Mouse (Mus musculus) CH12.LX (cell line): ENCODE data around the gene Plbd2.

ENCODE experiments used
- CTCF ChIP-seq, 2 experiments: IDR thresholded peaks in 1 of 2; conservative IDR thresholded peaks in 1 of 2; 2 replicates each; pipeline ENCODE4 v1.5.1; 2011 to 2012; ENCODE audit warnings: low read depth in 2 of 2, low read length in 2 of 2, improper control_type of control experiment in 1 of 2, inconsistent platforms in 1 of 2, mild to moderate bottlenecking in 1 of 2, moderate library complexity in 1 of 2
- KAT2A ChIP-seq: IDR thresholded peaks from 2 replicates; pipeline ENCODE4 v1.6.1; 2012; ENCODE audit warnings: low read length, improper control_type of control experiment, inconsistent platforms; ENCODE audit not compliant: insufficient replicate concordance
- MYC ChIP-seq: IDR thresholded peaks from 2 replicates; pipeline ENCODE4 v1.6.1; 2011; ENCODE audit warnings: low read depth, mild to moderate bottlenecking, improper control_type of control experiment, low read length
- POLR2A ChIP-seq: IDR thresholded peaks from 2 replicates; pipeline ENCODE4 v1.6.1; 2011; ENCODE audit warnings: low read depth, mild to moderate bottlenecking, improper control_type of control experiment, low read length
- POLR2AphosphoS2 ChIP-seq: IDR thresholded peaks from 2 replicates; pipeline ENCODE4 v1.6.1; 2011; ENCODE audit warnings: low read depth, low read length, improper control_type of control experiment
- SIN3A ChIP-seq: IDR thresholded peaks from 2 replicates; pipeline ENCODE4 v1.6.1; 2012; ENCODE audit warnings: low read length, improper control_type of control experiment, inconsistent platforms
- USF2 ChIP-seq: conservative IDR thresholded peaks from 2 replicates; pipeline ENCODE4 v1.6.1; 2011; ENCODE audit warnings: low read depth, low read length, improper control_type of control experiment

DNA sequence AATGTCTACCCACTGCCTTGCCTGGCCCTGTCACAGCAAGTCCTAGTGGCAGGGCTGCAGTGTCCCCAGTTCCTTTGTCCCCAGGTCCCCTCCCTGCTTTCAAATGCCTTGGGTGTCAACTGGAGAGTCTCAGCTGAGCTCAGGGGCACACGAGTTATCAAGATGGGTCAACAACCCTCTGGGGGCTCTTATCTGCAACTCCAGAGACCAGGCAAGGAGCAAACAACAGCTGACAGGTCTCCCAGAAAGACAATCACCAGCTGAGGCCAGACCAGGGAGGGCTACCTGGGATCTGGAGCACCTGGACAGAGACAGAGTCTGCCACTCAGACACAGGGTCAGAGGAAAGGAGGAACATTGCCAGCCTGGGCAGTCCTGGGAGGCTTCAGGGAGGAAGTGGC, 47.2 kb downstream of the Plbd2 start:
- no peak for TF ChIP-seq CTCF (conservative IDR thresholded peaks at IDR 0.05 in 1 of 2, IDR thresholded peaks at IDR 0.05 in 1 of 2; ENCODE audit: low read depth in 2 of 2, low read length in 2 of 2)
- no peak for TF ChIP-seq POLR2AphosphoS2
- no peak for TF ChIP-seq POLR2A
- TF ChIP-seq SIN3A, result no peak
- TF ChIP-seq USF2, result no peak
- no peak for TF ChIP-seq KAT2A
- no peak for TF ChIP-seq MYC
